Mouse (Mus musculus): ENCODE results near the gene Hacd4.

The Hacd4 gene

GRCm38 (mm10) chr4:88438326-88438989 lies at the start of gene Hacd4:
Gene Hacd4 (minus strand): TSS chr4:88438928.
- no peak for DNase-seq

GRCm38 (mm10) chr4:88488107-88488506 lies 49.4 kb upstream of the Hacd4 start:
- no peak for DNase-seq

- no peak for DNase-seq
Measured at GRCm38 (mm10) chr4:88480130-88480529, 41.4 kb upstream of the Hacd4 start.

GRCm38 (mm10) chr4:88478809-88479186 lies 40.1 kb upstream of the Hacd4 start:
- no peak for DNase-seq

GRCm38 (mm10) chr4:88478177-88478808 lies 39.6 kb upstream of the Hacd4 start:
- DNase-seq: no peak

- DNase-seq: no peak
Measured at GRCm38 (mm10) chr4:88476511-88477210, 37.9 kb upstream of the Hacd4 start.

GRCm38 (mm10) chr4:88476084-88476483 lies 37.4 kb upstream of the Hacd4 start:
- DNase-seq: no peak

- DNase-seq: no peak
Measured at GRCm38 (mm10) chr4:88471528-88471927, 32.8 kb upstream of the Hacd4 start.

GRCm38 (mm10) chr4:88464574-88464973 lies 25.8 kb upstream of the Hacd4 start:
- DNase-seq: no peak

GRCm38 (mm10) chr4:88462981-88463646 lies 24.4 kb upstream of the Hacd4 start:
- DNase-seq: no peak

GRCm38 (mm10) chr4:88462501-88462900 lies 23.8 kb upstream of the Hacd4 start:
- no peak for DNase-seq

GRCm38 (mm10) chr4:88461315-88461714 lies 22.6 kb upstream of the Hacd4 start:
- no peak for DNase-seq

GRCm38 (mm10) chr4:88458673-88459072 lies 19.9 kb upstream of the Hacd4 start:
- DNase-seq: no peak

- no peak for DNase-seq
Measured at GRCm38 (mm10) chr4:88458093-88458492, 19.4 kb upstream of the Hacd4 start.

- no peak for DNase-seq
Measured at GRCm38 (mm10) chr4:88450087-88450765, 11.5 kb upstream of the Hacd4 start.

GRCm38 (mm10) chr4:88448976-88449375 lies 10.2 kb upstream of the Hacd4 start:
- no peak for DNase-seq

GRCm38 (mm10) chr4:88440814-88441213 lies 2.1 kb upstream of the Hacd4 start:
- no peak for DNase-seq

GRCm38 (mm10) chr4:88439669-88440123 lies 968 bp upstream of the Hacd4 start:
- no peak for DNase-seq

- DNase-seq: no peak
Measured at GRCm38 (mm10) chr4:88438990-88439329, 232 bp upstream of the Hacd4 start.

- DNase-seq: no peak
Measured at GRCm38 (mm10) chr4:88437917-88438316, 811 bp downstream of the Hacd4 start.

- no peak for DNase-seq
Measured at GRCm38 (mm10) chr4:88437166-88437565, 1.6 kb downstream of the Hacd4 start.

- no peak for DNase-seq
Measured at GRCm38 (mm10) chr4:88436593-88437165, 2.0 kb downstream of the Hacd4 start.
